Mouse (Mus musculus): ENCODE data around the gene Rragd.

The Rragd gene

DNA sequence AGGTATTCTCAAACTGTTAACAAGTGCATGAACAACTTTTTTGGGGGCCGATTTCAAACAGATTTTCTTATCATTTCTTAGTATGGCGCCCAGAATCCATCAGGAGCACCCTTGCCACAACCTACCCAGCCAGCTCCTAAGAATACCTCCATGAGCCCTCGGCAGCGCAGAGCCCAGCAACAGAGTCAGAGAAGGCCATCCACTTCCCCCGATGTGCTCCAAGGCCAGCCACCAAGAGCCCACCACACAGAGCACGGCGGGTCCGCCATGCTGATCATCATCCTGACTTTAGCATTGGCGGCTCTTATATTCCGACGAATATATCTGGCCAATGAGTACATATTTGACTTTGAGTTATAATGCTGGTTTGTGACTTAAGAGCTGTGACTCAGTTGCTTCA is 66.8 kb downstream of the Rragd start:
- no peak for DNase-seq (ENCODE audit: low spot score)

- no peak for DNase-seq (ENCODE audit: low spot score)
These were observed 69.2 kb downstream of the Rragd start for GRCm38 (mm10) chr4:33052055-33052454.

DNA sequence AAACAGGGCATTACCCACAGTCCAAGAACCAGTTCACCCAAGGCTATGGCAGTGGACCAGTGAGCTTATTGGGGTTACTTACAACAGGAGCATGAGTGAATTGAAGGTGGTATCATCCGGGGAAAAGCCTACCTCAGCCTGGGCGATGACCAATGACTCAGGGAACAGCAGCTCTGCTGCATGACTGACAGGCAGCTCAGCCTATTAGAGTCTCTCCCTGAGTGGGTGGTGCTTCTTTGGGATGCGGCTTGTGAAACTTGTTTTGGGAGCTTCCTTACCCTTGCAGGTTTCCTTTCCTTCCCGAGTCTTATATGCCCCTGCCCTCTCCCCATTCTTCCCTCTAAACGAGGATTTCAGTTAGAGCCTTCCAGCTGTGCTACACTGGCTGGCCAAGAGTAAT is 69.8 kb downstream of the Rragd start:
- DNase-seq (ENCODE audit: low spot score), result no peak

- no peak for DNase-seq (ENCODE audit: low spot score)
These were observed 71.6 kb downstream of the Rragd start for GRCm38 (mm10) chr4:33054426-33054825.

- DNase-seq (ENCODE audit: low spot score), result no peak
These were observed 73.5 kb downstream of the Rragd start for GRCm38 (mm10) chr4:33056317-33056716.

DNA sequence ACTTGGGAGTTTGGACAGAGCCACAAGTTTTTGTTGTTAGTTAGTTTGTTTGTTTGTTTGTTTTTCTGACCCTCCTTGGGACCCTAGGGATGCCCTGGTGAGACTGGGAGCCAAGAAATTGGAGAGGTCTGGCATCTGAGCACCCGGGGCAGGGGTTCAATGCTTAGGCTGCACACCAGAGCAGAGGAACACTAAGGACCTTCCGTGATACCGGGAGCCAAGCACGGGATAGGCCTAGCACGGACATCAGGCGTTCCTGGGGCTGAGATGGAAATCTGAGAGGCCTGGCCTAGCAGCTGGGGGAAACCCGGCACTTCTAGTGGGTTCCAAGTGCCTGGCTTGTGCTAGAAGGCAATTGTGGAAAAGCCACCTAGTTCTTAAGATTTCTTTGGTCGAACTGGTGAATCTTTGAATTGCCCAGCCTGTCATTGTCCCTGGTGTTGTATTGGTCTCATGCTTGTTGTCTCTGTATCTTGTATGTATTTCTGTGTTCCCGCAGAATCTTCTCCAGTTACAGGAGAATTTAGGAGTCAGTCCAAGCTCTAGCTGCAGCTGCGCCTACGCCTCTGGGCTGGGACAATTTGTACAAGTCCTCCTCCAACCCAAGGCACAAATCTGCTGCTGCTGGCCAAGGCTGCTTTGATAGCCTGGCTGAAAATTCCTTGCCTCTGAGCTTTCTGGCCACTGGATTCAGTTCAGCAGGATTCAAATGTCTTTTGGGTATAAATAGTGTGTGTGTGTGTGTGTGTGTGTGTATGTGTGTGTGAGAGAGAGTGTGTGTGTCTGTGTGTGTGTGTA is 75.3 kb downstream of the Rragd start:
- DNase-seq (ENCODE audit: low spot score), result peak; percentile 67

DNA sequence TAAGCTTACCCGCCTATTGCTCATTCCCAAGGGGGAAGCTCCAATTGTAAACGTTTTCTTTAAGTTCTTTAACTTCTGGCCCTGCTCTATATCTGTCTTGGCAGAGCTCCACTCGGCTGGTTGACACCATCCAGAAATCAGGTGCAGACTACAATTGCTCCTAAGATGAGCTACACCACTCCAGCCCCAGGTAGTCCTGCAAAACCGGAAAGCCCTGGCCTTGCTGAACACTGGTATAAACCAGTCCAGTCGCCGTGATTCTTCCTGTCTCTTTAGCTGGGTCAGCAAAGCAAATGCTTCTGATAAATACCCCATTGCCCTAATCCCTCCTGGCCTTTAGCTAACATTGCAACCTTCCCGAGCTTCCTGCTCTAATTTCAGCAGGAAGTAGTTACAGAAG is 78.3 kb downstream of the Rragd start:
- no peak for DNase-seq (ENCODE audit: low spot score)

- no peak for DNase-seq (ENCODE audit: low spot score)
These were observed 80.1 kb downstream of the Rragd start, which contains the start of gene Gabrr2 for GRCm38 (mm10) chr4:33062981-33063380. Gene Gabrr2 (plus strand): TSS chr4:33062999.

DNA sequence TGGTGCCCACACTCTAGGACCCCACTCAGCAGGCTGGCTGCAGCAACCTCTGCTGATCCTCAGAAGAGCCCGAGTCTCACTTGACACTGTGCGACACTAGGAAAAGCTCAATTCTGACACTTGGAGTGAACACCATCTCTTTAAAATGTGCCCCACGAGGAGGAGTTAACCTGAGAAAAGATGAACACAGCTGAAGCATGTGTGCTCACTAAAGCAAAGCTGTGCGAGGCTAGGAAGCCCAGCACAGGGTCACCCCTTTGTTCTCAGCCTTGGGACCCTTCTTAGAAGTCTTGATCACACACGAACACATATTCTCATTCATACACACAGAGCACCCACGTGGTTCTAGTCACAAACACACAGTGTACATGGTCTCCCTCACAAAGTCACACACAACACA is 82.1 kb downstream of the Rragd start:
- no peak for DNase-seq (ENCODE audit: low spot score)

DNA sequence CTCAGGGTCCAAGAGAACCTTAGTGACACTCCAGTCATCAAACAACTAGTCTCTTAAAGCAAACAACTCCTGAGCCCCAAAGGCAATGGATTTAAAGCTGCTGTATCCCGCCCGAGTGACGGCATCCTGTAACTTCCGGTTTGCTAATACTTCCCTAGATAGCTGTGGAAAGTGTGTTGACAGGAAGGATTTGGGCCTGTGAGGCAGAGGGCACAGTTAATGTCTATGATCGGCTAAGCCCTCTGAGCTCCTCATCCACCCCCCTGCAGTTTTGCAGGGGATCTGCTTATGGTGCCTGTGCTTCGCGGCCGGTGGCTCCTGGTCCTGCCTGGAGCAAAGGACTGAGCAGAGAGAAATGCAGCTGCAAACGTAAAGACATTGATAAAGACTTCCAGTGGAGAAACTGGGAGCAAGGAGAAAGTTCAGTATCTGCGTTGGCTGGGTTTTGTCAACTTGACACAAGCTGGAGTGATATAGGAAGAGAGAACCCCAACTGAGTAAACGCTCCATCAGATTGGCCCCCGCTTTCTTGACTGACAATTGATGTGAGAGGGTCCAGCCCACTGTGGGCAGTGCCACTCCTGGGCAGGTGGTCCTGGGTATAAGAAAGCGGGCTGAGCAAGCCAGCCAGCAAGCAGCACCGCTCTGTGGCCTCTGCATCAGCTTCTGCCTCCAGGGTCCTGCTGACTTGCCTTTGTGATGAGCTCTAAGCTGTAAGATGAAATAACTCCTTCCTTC is 83.6 kb downstream of the Rragd start:
- DNase-seq (ENCODE audit: low spot score), result no peak

- no peak for DNase-seq (ENCODE audit: low spot score)
These were observed 84.5 kb downstream of the Rragd start for GRCm38 (mm10) chr4:33067331-33067730.

- DNase-seq (ENCODE audit: low spot score), result no peak
These were observed 85.0 kb downstream of the Rragd start for GRCm38 (mm10) chr4:33067826-33068225.

GRCm38 (mm10) chr4:33068894-33069293 is 86.1 kb downstream of the Rragd start:
- no peak for DNase-seq (ENCODE audit: low spot score)

GRCm38 (mm10) chr4:33070326-33070725 is 87.5 kb downstream of the Rragd start:
- DNase-seq (ENCODE audit: low spot score), result no peak

DNA sequence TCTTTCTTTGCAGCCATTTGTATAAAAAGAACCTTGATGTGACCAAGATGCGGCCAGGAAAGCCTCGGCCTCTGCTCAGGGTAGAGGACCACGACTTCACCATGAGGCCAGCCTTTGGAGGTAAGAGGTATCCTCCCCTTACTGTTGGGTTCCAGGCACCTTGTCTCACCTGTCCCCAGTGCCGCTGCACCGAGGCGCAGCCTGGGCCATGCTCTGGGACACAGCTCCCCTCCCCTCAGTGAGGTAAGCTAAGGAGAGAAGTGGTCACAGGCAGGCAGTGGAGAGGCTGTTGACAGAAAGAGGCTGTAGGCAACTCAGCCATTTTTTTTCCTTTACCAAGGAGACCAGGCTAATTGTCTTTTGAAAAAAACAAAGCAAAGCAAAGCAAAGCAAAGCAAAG is 88.5 kb downstream of the Rragd start:
- DNase-seq (ENCODE audit: low spot score), result no peak

Measured in testis, postnatal 10 days (tissue).